Mouse (Mus musculus) CH12F3 (cell line): ENCODE results near the gene Lpar3.
"Not testable (repeated sequence)": the region's sequence is repeated elsewhere in the genome, so short reads cannot be mapped to it uniquely, and the experiment has no call there.

Source experiments
- in situ Hi-C: fragments of 300-500 bp; cut with MboI; formaldehyde crosslinking; loops from 2 replicates; pipeline ENCODE4 v1.14.3; 2020; ENCODE audit warnings: low sequenced_read_pairs

The Lpar3 gene

GRCm38 (mm10) chr3:146206635-146207034, 14.1 kb upstream of the Lpar3 start:
- in situ Hi-C loops: no loop called here

- in situ Hi-C loops: no loop called here
These were observed 13.3 kb upstream of the Lpar3 start for GRCm38 (mm10) chr3:146207440-146207839.

GRCm38 (mm10) chr3:146209759-146210158, 11.0 kb upstream of the Lpar3 start:
- in situ Hi-C loops: not testable (repeated sequence)

- in situ Hi-C loops: no loop called here
These were observed 9.5 kb upstream of the Lpar3 start for GRCm38 (mm10) chr3:146211141-146211747.

- in situ Hi-C loops: no loop called here
These were observed 8.8 kb upstream of the Lpar3 start for GRCm38 (mm10) chr3:146211964-146212363.

GRCm38 (mm10) chr3:146213336-146213735, 7.4 kb upstream of the Lpar3 start:
- in situ Hi-C loops: no loop called here

GRCm38 (mm10) chr3:146216561-146216960, 4.2 kb upstream of the Lpar3 start:
- in situ Hi-C loops: no loop called here

GRCm38 (mm10) chr3:146224271-146224670, 3.5 kb downstream of the Lpar3 start:
- in situ Hi-C loops: no loop called here

- in situ Hi-C loops: no loop called here
These were observed 4.4 kb downstream of the Lpar3 start for GRCm38 (mm10) chr3:146225061-146225761.

- in situ Hi-C loops: no loop called here
These were observed 6.7 kb downstream of the Lpar3 start for GRCm38 (mm10) chr3:146227427-146227826.

- in situ Hi-C loops: no loop called here
These were observed 8.0 kb downstream of the Lpar3 start for GRCm38 (mm10) chr3:146228559-146229310.

GRCm38 (mm10) chr3:146232708-146233107, 11.9 kb downstream of the Lpar3 start:
- in situ Hi-C loops: no loop called here

GRCm38 (mm10) chr3:146233741-146234140, 13.0 kb downstream of the Lpar3 start:
- in situ Hi-C loops: no loop called here

GRCm38 (mm10) chr3:146234530-146234929, 13.8 kb downstream of the Lpar3 start:
- in situ Hi-C loops: no loop called here

- in situ Hi-C loops: no loop called here
These were observed 15.5 kb downstream of the Lpar3 start for GRCm38 (mm10) chr3:146236280-146236679.

- in situ Hi-C loops: no loop called here
These were observed 16.9 kb downstream of the Lpar3 start for GRCm38 (mm10) chr3:146237676-146238075.

GRCm38 (mm10) chr3:146244630-146245029, 23.9 kb downstream of the Lpar3 start:
- in situ Hi-C loops: no loop called here

GRCm38 (mm10) chr3:146246557-146246956, 25.8 kb downstream of the Lpar3 start:
- in situ Hi-C loops: no loop called here

- in situ Hi-C loops: no loop called here
These were observed 26.2 kb downstream of the Lpar3 start for GRCm38 (mm10) chr3:146246992-146247391.

GRCm38 (mm10) chr3:146249895-146250294, 29.1 kb downstream of the Lpar3 start:
- in situ Hi-C loops: no loop called here

GRCm38 (mm10) chr3:146251771-146252170, 31.0 kb downstream of the Lpar3 start:
- in situ Hi-C loops: no loop called here
